ENCODE assay signal across 34 mouse cellular contexts in genomic region chr6:120263608-120264007, GRCm38 (mm10). TPM values are rescaled to one million over a fixed set of nuclear protein-coding genes. Genes with fewer than 3 reads are reported as not detected.
A peak's percentile ranks its signal among the peaks of the same experiment; 100 is the strongest.
DNase-seq lines count a peak whose midpoint lies in the region; ATAC-seq and TF ChIP-seq lines count a peak whose summit lies in the region.
"Had no signal": no experiment of that assay in that cellular context is flagged by ENCODE, and none has a peak within 500 bp of the region (broad histone marks: within the 10 kb centered on the region; RNA-seq: fewer than 3 reads in every experiment).

No protein-coding gene starts in this region.

- no peaks in the 10 kb centered on the region for H3K27me3 ChIP-seq in E14TG2a.4 (ENCODE audit: insufficient read depth, low read length)
- no peaks in the 10 kb centered on the region for H3K27me3 ChIP-seq in kidney, adult 2 months (replicated peaks; ENCODE audit: control insufficient read depth, insufficient read depth, low read length)
- no peaks in the 10 kb centered on the region for H3K27me3 ChIP-seq in kidney, embryonic 16.5 days (ENCODE audit: insufficient read depth, low read length)
- H3K27me3 ChIP-seq in stomach, postnatal 0 days (ENCODE audit: control insufficient read depth, insufficient read depth, low read length), result no peaks in the 10 kb centered on the region
- H3K27me3 ChIP-seq in hindbrain, embryonic 13.5 days, result no peaks in the 10 kb centered on the region
- H3K27me3 ChIP-seq: heart, embryonic 12.5 days; limb, embryonic 15.5 days had no signal

- H3K4me2 ChIP-seq in kidney, embryonic 16.5 days (replicated peaks; ENCODE audit: low read depth, low read length), result no peak overlapping the region
- H3K4me2 ChIP-seq in stomach, postnatal 0 days (replicated peaks; ENCODE audit: low read depth), result no peak overlapping the region
- no peak overlapping the region for H3K4me2 ChIP-seq in hindbrain, embryonic 13.5 days
- H3K4me2 ChIP-seq: heart, embryonic 12.5 days; limb, embryonic 15.5 days; liver, embryonic 13.5 days had no signal

- H3K9ac ChIP-seq in kidney, embryonic 16.5 days (replicated peaks; ENCODE audit: low read length), result no peak overlapping the region
- no peak overlapping the region for H3K9ac ChIP-seq in stomach, postnatal 0 days (ENCODE audit: low read length)
- H3K9ac ChIP-seq in hindbrain, embryonic 13.5 days, result no peak overlapping the region
- H3K9ac ChIP-seq: heart, embryonic 12.5 days; limb, embryonic 15.5 days; liver, embryonic 13.5 days had no signal

- H3K4me3 ChIP-seq in E14TG2a.4 (replicated peaks; ENCODE audit: low read length), result 0 out of 2 replicates have a peak overlapping the region, but pooled peaks have one; percentile 6
- no peak overlapping the region for H3K4me3 ChIP-seq in kidney, adult 2 months (ENCODE audit: insufficient read depth, low read depth, low read length)
- no peak overlapping the region for H3K4me3 ChIP-seq in kidney, embryonic 16.5 days (ENCODE audit: low read length)
- H3K4me3 ChIP-seq in stomach, postnatal 0 days (ENCODE audit: low read depth, low read length), result no peak overlapping the region
- H3K4me3 ChIP-seq in hindbrain, embryonic 13.5 days, result no peak overlapping the region
- H3K4me3 ChIP-seq: heart, embryonic 12.5 days; hindbrain, embryonic 10.5 days; limb, embryonic 10.5 days; limb, embryonic 15.5 days; liver, embryonic 13.5 days had no signal

- 56% methylated on average over 7 of the region's 7 CpGs for WGBS in kidney, adult 2 months
- 54% methylated on average over 7 of the region's 7 CpGs for WGBS in kidney, embryonic 16.5 days
- WGBS in stomach, postnatal 0 days, result 69% methylated on average over 7 of the region's 7 CpGs
- 84% methylated on average over 7 of the region's 7 CpGs for WGBS in hindbrain, embryonic 13.5 days

- TF ChIP-seq CTCF in E14TG2a.4 (conservative IDR thresholded peaks at IDR 0.05; ENCODE audit: low read length), result no peak
- TF ChIP-seq CTCF in kidney, adult 2 months (conservative IDR thresholded peaks at IDR 0.05; ENCODE audit: insufficient read depth, insufficient read length, low read depth, low read length), result no peak
- TF ChIP-seq CTCF in stomach, postnatal 0 days (IDR thresholded peaks at IDR 0.05; ENCODE audit: low read depth), result no peak

- no peak for TF ChIP-seq EP300 in stomach, postnatal 0 days (optimal IDR thresholded peaks at IDR 0.05)

- peak; percentile 75 for DNase-seq in kidney, adult 2 months
- peak; percentile 51 to 58 for DNase-seq in kidney, postnatal 36 days
- no peak for DNase-seq in stomach, postnatal 0 days (ENCODE audit: low spot score)
- DNase-seq in adrenal gland, adult 2 months, result no peak
- DNase-seq: adrenal gland, adult 8-10 months; cerebellum, adult 8-10 months; cerebellum, postnatal 25 days; gastrocnemius, postnatal 14 days; heart, adult 18-20 months; liver, embryonic 13.5 days; lung, adult 18-20 months; midbrain, embryonic 14.5 days; right cerebral cortex, postnatal 25 days; spleen, adult 18-20 months; thymus, adult 2 months had no signal

- no peaks in the 10 kb centered on the region for H3K9me3 ChIP-seq in E14TG2a.4 (ENCODE audit: low read length)
- no peaks in the 10 kb centered on the region for H3K9me3 ChIP-seq in kidney, embryonic 16.5 days (ENCODE audit: low read length)
- H3K9me3 ChIP-seq in stomach, postnatal 0 days (ENCODE audit: control insufficient read depth, low read length), result no peaks in the 10 kb centered on the region
- no peaks in the 10 kb centered on the region for H3K9me3 ChIP-seq in hindbrain, embryonic 13.5 days
- H3K9me3 ChIP-seq: heart, embryonic 12.5 days; hindbrain, embryonic 10.5 days; limb, embryonic 10.5 days; limb, embryonic 15.5 days; liver, embryonic 13.5 days had no signal

- H3K36me3 ChIP-seq in E14TG2a.4 (ENCODE audit: insufficient read depth, low read length), result peaks cover 31% of the 10 kb centered on the region
- no peaks in the 10 kb centered on the region for H3K36me3 ChIP-seq in kidney, adult 2 months (ENCODE audit: control insufficient read depth, insufficient read depth, low read length)
- no peaks in the 10 kb centered on the region for H3K36me3 ChIP-seq in kidney, embryonic 16.5 days (ENCODE audit: insufficient read depth, low read length)
- H3K36me3 ChIP-seq in stomach, postnatal 0 days (ENCODE audit: control insufficient read depth, insufficient read depth, low read length), result no peaks in the 10 kb centered on the region
- no peaks in the 10 kb centered on the region for H3K36me3 ChIP-seq in hindbrain, embryonic 13.5 days
- H3K36me3 ChIP-seq: heart, embryonic 12.5 days; hindbrain, embryonic 10.5 days; limb, embryonic 10.5 days; limb, embryonic 15.5 days; liver, embryonic 13.5 days had no signal

- TF ChIP-seq POLR2A in kidney, adult 2 months (IDR thresholded peaks at IDR 0.05; ENCODE audit: low read depth, low read length), result no peak

- H3K27ac ChIP-seq in kidney, adult 2 months (ENCODE audit: insufficient read depth, low read depth, low read length), result peak overlapping the region; percentile 96
- peak overlapping the region; percentile 68 for H3K27ac ChIP-seq in kidney, embryonic 16.5 days (ENCODE audit: low read length)
- H3K27ac ChIP-seq in stomach, postnatal 0 days (replicated peaks), result no peak overlapping the region
- H3K27ac ChIP-seq in hindbrain, embryonic 13.5 days, result no peak overlapping the region
- H3K27ac ChIP-seq: hindbrain, embryonic 10.5 days; limb, embryonic 10.5 days; limb, embryonic 15.5 days; liver, embryonic 13.5 days; macrophage had no signal

- ATAC-seq in kidney, embryonic 16.5 days (ENCODE audit: low FRiP score, low TSS enrichment), result peak; percentile 71
- ATAC-seq in stomach, postnatal 0 days (ENCODE audit: low FRiP score, low TSS enrichment), result no peak
- ATAC-seq in hindbrain, embryonic 13.5 days (ENCODE audit: low FRiP score), result no peak
- ATAC-seq: activated CD4-positive, CD25-positive, alpha-beta regulatory T cell, adult 4 months; CD4-positive, CD25-positive, alpha-beta regulatory T cell, adult 4 months; forebrain, embryonic 14.5 days; hindbrain, embryonic 16.5 days; lung, postnatal 0 days had no signal

- peaks cover 79% of the 10 kb centered on the region for H3K4me1 ChIP-seq in E14TG2a.4 (replicated peaks; ENCODE audit: low read depth, low read length)
- peaks cover 22% of the 10 kb centered on the region for H3K4me1 ChIP-seq in kidney, adult 2 months (ENCODE audit: control insufficient read depth, insufficient read depth, low read length)
- H3K4me1 ChIP-seq in kidney, embryonic 16.5 days (ENCODE audit: insufficient read depth, low read length), result peaks cover 18% of the 10 kb centered on the region
- no peaks in the 10 kb centered on the region for H3K4me1 ChIP-seq in stomach, postnatal 0 days (replicated peaks; ENCODE audit: control insufficient read depth, insufficient read depth)
- no peaks in the 10 kb centered on the region for H3K4me1 ChIP-seq in hindbrain, embryonic 13.5 days (replicated peaks)
- H3K4me1 ChIP-seq: liver, embryonic 13.5 days had no signal

RNA-seq across cellular contexts. Expression of gene D330020A13Rik, which starts 30.6 kb away (rescaled TPM):
- polyA plus RNA-seq in kidney, adult 2 months (2012; rRNA removed), result 0.09 and 0.22 TPM in 2 replicates
- polyA plus RNA-seq in kidney, embryonic 16.5 days (2015; fragmentation: Nextera tagmentation; extraction: Ambion mirVana), result 0.65 and 0.76 TPM in 2 replicates
- polyA plus RNA-seq in stomach, postnatal 0 days (2015; fragmentation: Nextera tagmentation; extraction: Ambion mirVana), result 0.35 and 0.51 TPM in 2 replicates
- polyA plus RNA-seq in hindbrain, embryonic 13.5 days (2015; fragmentation: Nextera tagmentation; extraction: Ambion mirVana), result 0.18 TPM in 1 of 2 replicates, not detected in the other
- under 1 TPM in 1 of 2 experiments, not detected in 1; 0.38 TPM for total RNA-seq in adrenal gland, adult 2 months (2021)
- polyA plus RNA-seq in adrenal gland, adult 2 months (2012; rRNA removed), result 4.5 and 6.4 TPM in 2 replicates
- total RNA-seq: heart, adult 18-20 months; left cerebral cortex, postnatal 10 days; monocyte, adult 5-6 weeks had no signal
- polyA plus RNA-seq: activated CD4-positive, CD25-positive, alpha-beta regulatory T cell, adult 4 months; CD4-positive, CD25-positive, alpha-beta regulatory T cell, adult 4 months; forebrain, embryonic 14.5 days; heart, postnatal 0 days; hindbrain, embryonic 10.5 days; intestine, embryonic 14.5 days; large intestine, adult 2 months; limb, embryonic 10.5 days; liver, embryonic 13.5 days; lung, postnatal 0 days; macrophage; neural tube, embryonic 14.5 days; thymus, adult 2 months had no signal

RNA-seq across cellular contexts. Expression of gene B4galnt3, which starts 30.8 kb away (rescaled TPM):
- polyA plus RNA-seq in kidney, adult 2 months (2012; rRNA removed), result 28.9 and 35.3 TPM in 2 replicates
- 2.4 and 2.6 TPM in 2 replicates for polyA plus RNA-seq in kidney, embryonic 16.5 days (2015; fragmentation: Nextera tagmentation; extraction: Ambion mirVana)
- polyA plus RNA-seq in stomach, postnatal 0 days (2015; fragmentation: Nextera tagmentation; extraction: Ambion mirVana), result 0.74 and 0.85 TPM in 2 replicates
- 0.09 and 0.27 TPM in 2 replicates for polyA plus RNA-seq in hindbrain, embryonic 13.5 days (2015; fragmentation: Nextera tagmentation; extraction: Ambion mirVana)
- total RNA-seq in adrenal gland, adult 2 months (2021), result 10 to 100 TPM in 1 of 2 experiments, 1 to 10 TPM in 1; 5.6 to 12.6 TPM
- polyA plus RNA-seq in adrenal gland, adult 2 months (2012; rRNA removed), result 4.7 and 5.0 TPM in 2 replicates
- total RNA-seq: monocyte, adult 5-6 weeks had no signal
- polyA plus RNA-seq: CD4-positive, CD25-positive, alpha-beta regulatory T cell, adult 4 months; forebrain, embryonic 14.5 days; lung, postnatal 0 days; macrophage; midbrain, embryonic 14.5 days had no signal

Comparison
In these comparisons a context has a peak if more than half of its experiments do, and no peak if none do; other contexts are left out.
1. DNase-seq: peak in kidney, adult 2 months (single experiment) and kidney, postnatal 36 days (2 of 2); none in stomach, postnatal 0 days (single experiment) and adrenal gland, adult 2 months (single experiment).
2. H3K27ac ChIP-seq: peak in kidney, adult 2 months (single experiment) and kidney, embryonic 16.5 days (single experiment); none in stomach, postnatal 0 days (single experiment) and hindbrain, embryonic 13.5 days (single experiment).